Mouse (Mus musculus): ENCODE results near the gene Rhox13.
A peak's percentile ranks its signal among the peaks of the same experiment; 100 is the strongest.

Gene Rhox13

GRCm38 (mm10) chrX:38120982-38121381, at the start of gene Rhox13:
Rhox13 (plus strand) TSS chrX:38121219.
- no peak for DNase-seq

- peak; percentile 74 for DNase-seq
Measured at GRCm38 (mm10) chrX:38084226-38084625, 36.8 kb upstream of the Rhox13 start.

- DNase-seq = no peak
Measured at GRCm38 (mm10) chrX:38085041-38085440, 36.0 kb upstream of the Rhox13 start, which contains the start of gene Rhox11. Rhox11 (minus strand) TSS chrX:38085141.

- DNase-seq = no peak
Measured at GRCm38 (mm10) chrX:38110807-38111206, 10.2 kb upstream of the Rhox13 start, which contains the start of gene Rhox12. Rhox12 (minus strand) TSS chrX:38110907.

GRCm38 (mm10) chrX:38121478-38121877, 459 bp downstream of the Rhox13 start:
- no peak for DNase-seq

- DNase-seq = no peak
Measured at GRCm38 (mm10) chrX:38159097-38159496, 38.1 kb downstream of the Rhox13 start.

GRCm38 (mm10) chrX:38165315-38165714, 44.3 kb downstream of the Rhox13 start:
- DNase-seq = no peak

- DNase-seq = no peak
Measured at GRCm38 (mm10) chrX:38166064-38166463, 45.0 kb downstream of the Rhox13 start.

GRCm38 (mm10) chrX:38166592-38166991, 45.6 kb downstream of the Rhox13 start:
- no peak for DNase-seq

Measured in right cerebral cortex, postnatal 4 days (tissue).